Mouse (Mus musculus) left cerebral cortex, adult 9 months (tissue): ENCODE data around the gene Ddx39.
A peak's percentile ranks its signal among the peaks of the same experiment; 100 is the strongest.

Experiments
- DNase-seq, 2 experiments: peaks; one replicate each; pipeline ENCODE4 v3.0.0; 2022; ENCODE audit warnings: low spot score in 2 of 2

The Ddx39 gene

GRCm38 (mm10) chr8:83698661-83699453 is 16.1 kb upstream of the Ddx39 start, which contains the start of gene Pkn1:
Gene Pkn1 (minus strand): TSS chr8:83699179.
- peak in 1 of 2 experiments; percentile 42 for DNase-seq

DNA sequence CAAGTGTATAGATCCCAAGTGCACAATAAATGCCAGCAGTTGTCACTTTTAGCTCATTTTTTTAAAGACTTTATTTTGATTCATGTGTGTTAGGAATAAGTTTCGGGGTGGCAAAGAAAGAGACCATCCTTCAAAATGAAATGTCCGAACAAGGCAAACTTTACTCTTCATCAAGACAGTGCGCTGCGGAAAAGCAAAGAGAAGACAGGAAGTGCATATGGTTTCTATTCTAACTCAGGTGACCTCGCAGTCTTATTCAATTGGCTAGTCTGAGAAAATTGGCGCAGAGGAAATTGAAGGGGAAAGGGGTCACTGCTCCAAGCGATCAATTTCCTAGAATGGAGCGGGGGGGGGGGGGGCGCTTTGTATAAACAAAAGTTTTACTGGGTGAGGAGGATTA is 15.4 kb upstream of the Ddx39 start:
- DNase-seq = no peak

GRCm38 (mm10) chr8:83700423-83701085 is 14.4 kb upstream of the Ddx39 start:
- no peak for DNase-seq

DNA sequence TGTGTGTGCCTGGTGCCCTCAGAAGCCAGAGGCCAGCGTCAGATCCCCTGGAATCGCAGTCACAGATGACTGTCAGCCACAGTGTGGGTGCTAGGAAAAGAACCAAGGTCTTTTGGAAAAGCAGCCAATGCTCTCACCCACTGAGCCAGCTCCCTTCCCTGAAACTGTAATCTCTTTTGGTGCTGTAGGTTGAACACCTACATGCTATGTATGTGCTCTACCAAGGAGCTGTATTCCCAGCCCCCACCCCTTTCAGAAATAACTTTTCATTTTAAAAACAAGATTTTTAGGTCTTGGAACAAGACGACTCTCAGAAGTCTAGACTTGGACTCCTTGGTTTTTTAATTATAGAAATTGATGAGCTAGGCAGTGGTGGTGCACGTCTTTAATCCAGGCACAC is 11.6 kb upstream of the Ddx39 start:
- peak in 1 of 2 experiments; percentile 47 for DNase-seq

DNA sequence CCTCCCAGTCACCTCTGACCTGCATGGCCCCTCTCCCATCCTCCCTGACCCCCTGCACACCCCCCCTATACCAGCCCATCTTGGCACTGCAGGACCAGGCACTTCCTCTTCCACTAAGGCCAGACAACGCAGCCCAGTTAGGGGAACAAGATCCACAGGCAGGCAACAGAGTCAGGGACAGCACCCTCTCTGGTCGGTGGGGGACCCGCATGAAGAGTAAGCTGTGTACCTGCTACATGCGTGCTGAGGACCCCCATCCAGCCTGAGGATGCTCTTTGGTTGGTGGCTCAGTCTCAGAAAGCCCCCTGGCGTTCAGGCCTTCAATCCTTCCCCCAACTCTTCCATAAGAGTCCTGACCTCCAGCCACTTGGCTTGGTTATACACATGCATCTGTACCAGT is 8.6 kb upstream of the Ddx39 start:
- no peak for DNase-seq

- peak in 1 of 2 experiments; percentile 66 for DNase-seq
Measured at GRCm38 (mm10) chr8:83707554-83707953, 7.4 kb upstream of the Ddx39 start.

DNA sequence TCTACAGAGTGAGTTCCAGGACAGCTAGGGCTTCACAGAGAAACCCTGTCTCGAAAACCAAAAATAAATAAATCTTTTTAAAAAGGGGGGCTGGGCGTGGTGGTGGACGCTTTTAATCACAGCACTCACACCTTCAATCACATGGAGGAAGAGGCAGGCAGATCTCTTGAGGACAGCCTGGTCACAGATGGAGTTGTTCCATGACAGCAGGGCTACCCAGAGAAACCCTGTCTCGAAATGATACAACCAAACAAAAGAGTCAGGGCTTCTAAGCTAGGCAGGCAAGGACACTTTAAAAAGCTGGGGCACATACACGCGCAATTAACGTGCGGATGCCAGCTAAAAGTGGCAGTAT is 324 bp upstream of the Ddx39 start:
- DNase-seq = no peak

- DNase-seq = no peak
Measured at GRCm38 (mm10) chr8:83715771-83716170, 794 bp downstream of the Ddx39 start.

- DNase-seq = no peak
Measured at GRCm38 (mm10) chr8:83716563-83716962, 1.6 kb downstream of the Ddx39 start.

GRCm38 (mm10) chr8:83719048-83719447 is 4.1 kb downstream of the Ddx39 start:
- no peak for DNase-seq

DNA sequence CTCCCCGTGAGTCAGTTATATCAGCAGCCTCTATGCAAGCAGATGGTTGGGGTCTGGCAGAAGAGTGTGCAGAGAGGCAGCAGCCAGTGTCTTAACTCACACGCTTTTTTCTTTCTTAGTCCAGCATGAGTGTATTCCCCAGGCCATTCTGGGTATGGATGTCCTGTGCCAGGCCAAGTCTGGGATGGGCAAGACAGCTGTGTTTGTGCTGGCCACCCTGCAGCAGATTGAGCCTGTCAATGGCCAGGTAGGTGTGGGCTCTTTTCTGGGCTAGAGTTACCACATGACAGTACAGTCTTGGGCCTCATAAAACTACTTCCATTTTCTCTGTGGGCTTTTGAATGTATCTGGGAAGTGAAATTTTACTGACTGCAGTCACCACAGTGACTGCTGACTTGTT is 4.7 kb downstream of the Ddx39 start:
- DNase-seq = no peak

GRCm38 (mm10) chr8:83721405-83722025 is 6.5 kb downstream of the Ddx39 start:
- DNase-seq = no peak

- no peak for DNase-seq
Measured at GRCm38 (mm10) chr8:83722631-83723030, 7.7 kb downstream of the Ddx39 start.

- no peak for DNase-seq
Measured at GRCm38 (mm10) chr8:83723447-83724083, 8.6 kb downstream of the Ddx39 start.

- peak; percentile 56 to 87 for DNase-seq
Measured at GRCm38 (mm10) chr8:83724697-83725482, 9.9 kb downstream of the Ddx39 start.

GRCm38 (mm10) chr8:83725521-83726102 is 10.6 kb downstream of the Ddx39 start:
- DNase-seq = no peak

DNA sequence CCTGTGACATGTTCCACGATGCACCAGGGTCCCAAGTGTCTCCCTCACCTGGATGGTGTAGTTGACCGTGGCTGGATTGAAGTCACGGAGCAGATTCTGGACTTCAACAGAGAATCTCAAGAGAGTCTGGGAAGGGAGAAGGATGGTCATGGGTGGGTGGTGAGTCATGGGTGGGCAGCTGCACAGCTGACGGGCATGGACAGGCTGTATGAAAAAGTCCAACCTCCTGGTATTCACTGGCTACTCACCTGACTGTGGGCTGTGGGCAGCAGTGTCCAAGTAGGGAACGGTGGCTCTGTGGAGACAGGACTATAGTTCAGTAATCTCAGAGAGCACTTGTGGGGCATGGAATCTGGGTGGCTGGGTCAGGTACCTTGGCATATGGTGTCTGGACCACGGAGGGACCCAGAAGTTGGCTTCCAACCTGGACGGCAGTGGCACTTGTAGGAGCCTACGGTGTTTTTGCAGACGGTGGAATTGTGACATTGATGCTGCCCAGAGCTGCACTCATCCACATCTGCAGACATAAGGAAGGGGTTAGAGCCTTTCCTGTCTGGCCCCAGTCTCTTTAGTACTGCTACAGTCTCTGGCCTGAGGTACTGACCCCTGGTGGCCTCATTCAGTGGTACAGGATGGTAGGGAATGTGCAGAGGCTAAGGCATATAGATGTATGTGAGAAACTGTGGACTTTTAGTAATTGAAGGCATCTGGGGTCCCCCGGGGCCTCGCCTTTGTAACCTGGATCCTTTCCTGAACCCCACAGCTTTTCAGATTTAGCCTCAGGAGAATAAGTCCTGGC is 14.2 kb downstream of the Ddx39 start:
- DNase-seq = no peak

DNA sequence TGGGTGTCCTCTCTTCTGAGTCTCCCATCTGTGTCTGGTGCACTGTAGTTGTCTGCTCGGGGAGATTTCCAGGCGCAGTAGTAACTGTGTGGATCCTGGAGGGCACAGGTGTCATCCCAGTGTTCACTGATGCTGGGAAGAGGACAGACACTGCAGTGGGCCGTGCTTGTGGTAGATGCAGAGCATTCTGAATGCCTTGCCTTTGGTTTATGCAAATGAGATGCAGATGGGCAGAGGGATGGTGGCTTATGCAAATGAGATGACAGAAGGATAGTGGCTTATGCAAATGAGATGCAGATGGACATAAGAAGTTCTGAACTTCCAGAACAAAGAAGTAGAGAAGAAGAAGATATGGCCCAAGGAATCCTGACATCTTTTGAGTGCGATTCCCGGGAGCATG is 16.9 kb downstream of the Ddx39 start:
- DNase-seq = no peak

DNA sequence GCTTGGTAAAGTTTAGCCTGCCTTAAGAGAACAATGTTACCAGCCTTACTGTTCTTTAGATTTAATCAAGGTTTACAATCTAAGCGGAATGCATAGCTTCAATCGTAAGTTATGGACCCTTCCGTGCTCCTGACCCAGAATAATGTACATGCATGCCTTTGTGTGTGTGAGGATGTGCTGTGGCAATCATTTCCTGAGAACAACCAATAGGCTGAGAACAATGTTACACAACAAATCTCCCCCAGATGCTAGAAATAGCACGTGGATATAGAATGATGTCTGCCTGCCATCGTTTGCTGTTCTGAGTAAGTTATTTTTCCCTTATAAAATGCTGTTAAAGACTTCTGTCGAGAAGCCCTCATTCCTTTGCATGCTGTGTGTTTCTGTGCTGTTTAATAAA is 17.9 kb downstream of the Ddx39 start:
- DNase-seq = no peak

DNA sequence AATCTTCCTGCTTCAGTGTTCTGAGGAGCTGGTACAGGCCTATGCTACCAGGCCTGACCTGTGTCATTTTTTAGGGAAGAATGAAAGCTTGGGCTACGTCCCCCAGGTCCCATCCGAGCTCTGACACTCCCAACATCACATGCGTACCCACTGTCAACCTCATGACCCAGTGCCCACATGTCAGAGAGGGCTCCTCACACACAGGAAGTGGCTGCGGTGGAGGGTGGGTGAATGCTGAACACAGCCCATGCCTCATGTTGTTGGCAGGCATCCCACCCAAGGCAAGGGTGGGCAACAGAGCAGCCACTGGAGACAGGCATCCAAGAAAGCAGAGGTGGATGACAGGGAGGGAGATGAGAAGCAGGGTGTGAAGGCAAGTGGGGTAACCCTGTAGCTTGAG is 21.7 kb downstream of the Ddx39 start:
- DNase-seq = no peak
